Mouse (Mus musculus) heart, embryonic 15.5 days (tissue): ENCODE results near the gene Idua. TPM values are rescaled to one million over a fixed set of nuclear protein-coding genes. Genes with fewer than 3 reads are reported as not detected.
"Not testable (repeated sequence)": the region's sequence is repeated elsewhere in the genome, so short reads cannot be mapped to it uniquely, and the experiment has no call there.

ENCODE experiments used
- ATAC-seq: fragments of 200-750 bp; cut with Nextera tagmentation; replicated peaks from 2 replicates; pipeline ENCODE4 v1.8.0; 2017; ENCODE audit warnings: low read depth, moderate TSS enrichment; ENCODE audit not compliant: insufficient number of reproducible peaks, insufficient read depth, low FRiP score
- H3K27ac ChIP-seq: fragments of 300-500 bp; sonication (generic); 2 replicates; pipeline ENCODE4 v1.5.1; 2015; ENCODE audit warnings: mild to moderate bottlenecking, inconsistent platforms
- H3K27me3 ChIP-seq: fragments of 300-500 bp; sonication (generic); 2 replicates; pipeline ENCODE4 v1.6.1; 2015; ENCODE audit warnings: inconsistent platforms
- H3K36me3 ChIP-seq: fragments of 300-500 bp; sonication (generic); 2 replicates; pipeline ENCODE4 v1.6.1; 2015; ENCODE audit warnings: mild to moderate bottlenecking, inconsistent platforms
- H3K4me1 ChIP-seq: fragments of 300-500 bp; sonication (generic); replicated peaks from 2 replicates; pipeline ENCODE4 v1.6.1; 2015; ENCODE audit warnings: inconsistent platforms
- H3K4me2 ChIP-seq: fragments of 300-500 bp; sonication (generic); 2 replicates; pipeline ENCODE4 v1.6.1; 2015; ENCODE audit warnings: inconsistent platforms, mild to moderate bottlenecking, moderate library complexity
- H3K4me3 ChIP-seq: fragments of 300-500 bp; sonication (generic); 2 replicates; pipeline ENCODE4 v1.5.1; 2015; ENCODE audit warnings: mild to moderate bottlenecking, inconsistent platforms
- H3K9ac ChIP-seq: fragments of 300-500 bp; sonication (generic); 2 replicates; pipeline ENCODE4 v1.6.1; 2015; ENCODE audit warnings: mild to moderate bottlenecking, inconsistent platforms
- H3K9me3 ChIP-seq: fragments of 300-500 bp; sonication (generic); replicated peaks from 2 replicates; pipeline ENCODE4 v1.6.1; 2016; ENCODE audit warnings: inconsistent platforms
- WGBS: fragments of 180-500 bp; shearing (Covaris S2); methylation state at CpG from one replicate; pipeline ENCODE4 v1.1.7; 2015; ENCODE audit warnings: mixed read lengths; 5-methylcytosine and 5-hydroxymethylcytosine counted together
- polyA plus RNA-seq: library from polyadenylated mRNA; unstranded; fragments of >200 nt; fragmentation: Nextera tagmentation; extraction: Ambion mirVana; gene quantifications from 2 replicates; pipeline ENCODE4 v1.2.1, GENCODE M21; 2015

Idua gene
- 13.9 and 15.2 TPM in 2 replicates for polyA plus RNA-seq

- ATAC-seq: peak; percentile 48
- H3K27me3 ChIP-seq: peaks cover 7% of the 10 kb centered on the region; the same call in 1 of the 2 replicates
- H3K27ac ChIP-seq: peak within 1 kb of the TSS; percentile 47; the same call in 1 of the 2 replicates
- peaks cover 13% of the 10 kb centered on the region for H3K4me1 ChIP-seq
- WGBS: 10% methylated on average over 24 of the region's 24 CpGs
- H3K9ac ChIP-seq: peak within 1 kb of the TSS; percentile 97
- H3K36me3 ChIP-seq: peaks cover 13% of the 10 kb centered on the region
- H3K9me3 ChIP-seq: no peaks in the 10 kb centered on the region
- H3K4me2 ChIP-seq: peak within 1 kb of the TSS; percentile 89
- peak within 1 kb of the TSS; percentile 94 for H3K4me3 ChIP-seq
These were observed at the start of gene Idua for GRCm38 (mm10) chr5:108659698-108660631. Gene Idua, plus strand, starts transcription at chr5:108660331.

GRCm38 (mm10) chr5:108610426-108610825, 49.7 kb upstream of the Idua start:
- no peak for ATAC-seq
- peaks cover 87% of the 10 kb centered on the region for H3K36me3 ChIP-seq
- H3K4me2 ChIP-seq: no peak overlapping the region
- no peaks in the 10 kb centered on the region for H3K27me3 ChIP-seq
- WGBS: 95% methylated on average over 1 of the region's 1 CpGs
- no peak overlapping the region for H3K9ac ChIP-seq
- no peaks in the 10 kb centered on the region for H3K4me1 ChIP-seq
- no peaks in the 10 kb centered on the region for H3K9me3 ChIP-seq
- no peak overlapping the region for H3K4me3 ChIP-seq
- H3K27ac ChIP-seq: no peak overlapping the region

- no peaks in the 10 kb centered on the region for H3K9me3 ChIP-seq
- H3K27ac ChIP-seq: peak overlapping the region; percentile 45
- no peak; the same call in 1 of the 2 replicates for ATAC-seq
- 39% methylated on average over 2 of the region's 2 CpGs for WGBS
- no peak overlapping the region for H3K4me3 ChIP-seq
- no peak overlapping the region for H3K4me2 ChIP-seq
- peaks cover 39% of the 10 kb centered on the region for H3K36me3 ChIP-seq
- no peak overlapping the region for H3K9ac ChIP-seq
- no peaks in the 10 kb centered on the region for H3K27me3 ChIP-seq
- peaks cover 10% of the 10 kb centered on the region for H3K4me1 ChIP-seq
These were observed 38.3 kb upstream of the Idua start for GRCm38 (mm10) chr5:108621870-108622269.

- no peak for ATAC-seq
- Histone ChIP-seq H3K4me2 (no peak overlapping the region), H3K4me3 (no peak overlapping the region), H3K9ac (no peak overlapping the region), H3K27ac (no peak overlapping the region), H3K27me3 (no peaks in the 10 kb centered on the region), H3K4me1 (peaks cover 35% of the 10 kb centered on the region), H3K36me3 (peaks cover 29% of the 10 kb centered on the region), H3K9me3 (no peaks in the 10 kb centered on the region)
- WGBS: 75% methylated on average over 4 of the region's 4 CpGs
These were observed 34.0 kb upstream of the Idua start for GRCm38 (mm10) chr5:108626050-108626660.

GRCm38 (mm10) chr5:108628891-108629633, 31.1 kb upstream of the Idua start:
- Histone ChIP-seq H3K9me3 (no peaks in the 10 kb centered on the region), H3K4me3 (peak overlapping the region; percentile 71), H3K9ac (peak overlapping the region; percentile 90), H3K36me3 (peaks cover 7% of the 10 kb centered on the region), H3K4me1 (peaks cover 25% of the 10 kb centered on the region), H3K27me3 (no peaks in the 10 kb centered on the region), H3K4me2 (peak overlapping the region; percentile 75), H3K27ac (peak overlapping the region; percentile 89)
- under 1% methylated on average over 32 of the region's 32 CpGs for WGBS
- peak; percentile 81 for ATAC-seq

- H3K36me3 ChIP-seq: no peaks in the 10 kb centered on the region
These were observed 30.3 kb upstream of the Idua start, which contains the start of the genes Gak and Tmem175 for GRCm38 (mm10) chr5:108629634-108630483. Gene Gak, minus strand, starts transcription at chr5:108629755. Gene Tmem175, plus strand, starts transcription at chr5:108629770.

GRCm38 (mm10) chr5:108633676-108634075, 26.5 kb upstream of the Idua start:
- Histone ChIP-seq H3K27me3 (no peaks in the 10 kb centered on the region), H3K4me2 (no peak overlapping the region), H3K27ac (no peak overlapping the region), H3K4me3 (no peak overlapping the region), H3K4me1 (peaks cover 10% of the 10 kb centered on the region), H3K9ac (no peak overlapping the region), H3K9me3 (no peaks in the 10 kb centered on the region), H3K36me3 (no peaks in the 10 kb centered on the region)
- WGBS: 84% methylated on average over 4 of the region's 4 CpGs
- no peak for ATAC-seq

More at GRCm38 (mm10) chr5:108629634-108630483, 30.3 kb upstream of the Idua start, which contains the start of the genes Gak and Tmem175:
- Histone ChIP-seq H3K27me3 (no peaks in the 10 kb centered on the region), H3K9me3 (no peaks in the 10 kb centered on the region), H3K4me2 (peak within 1 kb of the TSS; percentile 75), H3K9ac (peak within 1 kb of the TSS; percentile 90), H3K4me3 (peak within 1 kb of the TSS; percentile 71), H3K4me1 (peaks cover 25% of the 10 kb centered on the region), H3K27ac (peak within 1 kb of the TSS; percentile 89)
- under 1% methylated on average over 58 of the region's 58 CpGs for WGBS
- peak; percentile 97 for ATAC-seq

- not testable (repeated sequence) for H3K9ac ChIP-seq, H3K4me2 ChIP-seq, H3K4me1 ChIP-seq, H3K4me3 ChIP-seq, H3K27me3 ChIP-seq, H3K27ac ChIP-seq, ATAC-seq, H3K36me3 ChIP-seq, H3K9me3 ChIP-seq
- 78% methylated on average over 3 of the region's 3 CpGs for WGBS
These were observed 26.0 kb upstream of the Idua start for GRCm38 (mm10) chr5:108634088-108634487.

GRCm38 (mm10) chr5:108636172-108636571, 24.0 kb upstream of the Idua start:
- H3K27ac ChIP-seq: no peak overlapping the region
- no peak overlapping the region for H3K4me2 ChIP-seq
- no peak overlapping the region for H3K9ac ChIP-seq
- no peaks in the 10 kb centered on the region for H3K4me1 ChIP-seq
- H3K4me3 ChIP-seq: no peak overlapping the region
- WGBS: 70% methylated on average over 4 of the region's 4 CpGs
- no peaks in the 10 kb centered on the region for H3K27me3 ChIP-seq
- ATAC-seq: no peak
- no peaks in the 10 kb centered on the region for H3K36me3 ChIP-seq
- no peaks in the 10 kb centered on the region for H3K9me3 ChIP-seq

- no peak overlapping the region for H3K4me2 ChIP-seq
- H3K4me1 ChIP-seq: peaks cover 4% of the 10 kb centered on the region; the same call in 1 of the 2 replicates
- no peak overlapping the region for H3K4me3 ChIP-seq
- no peak for ATAC-seq
- H3K36me3 ChIP-seq: peaks cover 31% of the 10 kb centered on the region
- no peak overlapping the region for H3K9ac ChIP-seq
- H3K9me3 ChIP-seq: no peaks in the 10 kb centered on the region
- no peak overlapping the region for H3K27ac ChIP-seq
- WGBS: 41% methylated on average over 2 of the region's 2 CpGs
- no peaks in the 10 kb centered on the region for H3K27me3 ChIP-seq
These were observed 16.5 kb upstream of the Idua start for GRCm38 (mm10) chr5:108643674-108644073.
